Comparison of ENCODE assay signal across 22 mouse cellular contexts in the genomic region with DNA sequence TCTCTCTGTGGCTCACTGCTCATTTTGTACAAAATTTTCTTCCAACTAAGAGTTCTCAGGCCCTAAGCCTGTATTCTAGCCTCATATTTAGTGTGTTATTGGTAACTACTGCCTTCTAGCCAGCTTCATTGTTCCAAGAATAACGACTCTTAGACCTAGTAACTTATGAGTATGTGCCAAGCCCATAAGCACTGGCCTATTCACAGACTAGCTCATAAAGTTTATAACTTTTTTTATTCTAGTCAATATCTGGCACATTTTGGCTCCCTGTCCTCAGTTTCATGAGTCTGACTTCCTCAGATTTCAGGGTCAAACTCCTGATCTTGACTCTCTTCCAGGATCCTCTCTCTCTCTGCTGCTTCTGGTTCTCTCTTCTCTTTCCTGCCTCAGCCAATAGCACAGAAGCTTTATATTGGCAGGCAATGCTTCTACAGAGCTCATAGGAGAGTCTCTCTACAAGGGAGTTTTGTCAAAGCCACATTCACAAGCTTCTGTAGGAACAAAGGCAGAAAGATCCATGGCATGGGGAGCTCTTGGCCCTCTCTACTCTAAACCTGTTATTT. TPM values are rescaled to one million over a fixed set of nuclear protein-coding genes. Genes with fewer than 3 reads are reported as not detected.
"Had no signal": no experiment of that assay in that cellular context is flagged by ENCODE, and none has a peak within 500 bp of the region (broad histone marks: within the 10 kb centered on the region; RNA-seq: fewer than 3 reads in every experiment).

No protein-coding gene starts in this region.

- H3K4me3 ChIP-seq: lung, embryonic 15.5 days; megakaryocyte, embryonic 14.5 days; midbrain, embryonic 12.5 days; myocyte; neural tube, embryonic 13.5 days; neural tube, embryonic 15.5 days had no signal

- H3K4me1 ChIP-seq: lung, embryonic 15.5 days; midbrain, embryonic 12.5 days; neural tube, embryonic 13.5 days; neural tube, embryonic 15.5 days had no signal

- H3K27me3 ChIP-seq: lung, embryonic 15.5 days; megakaryocyte, embryonic 14.5 days; midbrain, embryonic 12.5 days; neural tube, embryonic 13.5 days; neural tube, embryonic 15.5 days had no signal

- DNase-seq: lung, adult 2 months; lung, postnatal 14 days; lung, postnatal 36 days; midbrain, embryonic 14.5 days; retina, postnatal 1 day; right cerebral cortex, adult 18-20 months; right cerebral cortex, postnatal 25 days; right cerebral cortex, postnatal 4 days; spleen, adult 18-20 months; thymus, adult 18-20 months; thymus, postnatal 14 days; thymus, postnatal 36 days had no signal

- H3K27ac ChIP-seq: lung, embryonic 15.5 days; macrophage; midbrain, embryonic 12.5 days; neural tube, embryonic 13.5 days; neural tube, embryonic 15.5 days had no signal

- H3K4me2 ChIP-seq: lung, embryonic 15.5 days; midbrain, embryonic 12.5 days; neural tube, embryonic 13.5 days; neural tube, embryonic 15.5 days had no signal

- H3K9ac ChIP-seq: lung, embryonic 15.5 days; midbrain, embryonic 12.5 days; neural tube, embryonic 13.5 days; neural tube, embryonic 15.5 days had no signal

- ATAC-seq: lung, postnatal 0 days; midbrain, embryonic 16.5 days had no signal

- H3K36me3 ChIP-seq: lung, embryonic 15.5 days; midbrain, embryonic 12.5 days; neural tube, embryonic 13.5 days; neural tube, embryonic 15.5 days had no signal

- H3K9me3 ChIP-seq: lung, embryonic 15.5 days; megakaryocyte, embryonic 14.5 days; midbrain, embryonic 12.5 days; neural tube, embryonic 13.5 days; neural tube, embryonic 15.5 days had no signal

RNA-seq across cellular contexts. Expression of a gene that starts 34.0 kb away (rescaled TPM):
- total RNA-seq: megakaryocyte progenitor cell, adult 5-6 weeks had no signal
- polyA plus RNA-seq: macrophage had no signal
